In the genomic region with DNA sequence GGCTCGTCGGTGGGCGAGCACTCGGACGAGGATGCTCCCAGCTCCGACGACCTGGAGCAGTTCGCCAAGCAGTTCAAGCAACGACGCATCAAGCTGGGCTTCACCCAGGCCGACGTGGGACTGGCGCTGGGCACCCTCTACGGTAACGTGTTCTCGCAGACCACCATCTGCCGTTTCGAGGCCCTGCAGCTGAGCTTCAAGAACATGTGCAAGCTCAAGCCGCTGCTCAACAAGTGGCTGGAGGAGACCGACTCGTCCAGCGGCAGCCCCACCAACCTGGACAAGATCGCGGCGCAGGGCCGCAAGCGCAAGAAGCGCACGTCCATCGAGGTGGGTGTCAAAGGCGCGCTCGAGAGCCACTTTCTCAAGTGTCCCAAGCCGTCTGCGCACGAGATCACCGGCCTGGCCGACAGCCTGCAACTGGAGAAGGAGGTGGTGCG, we compare ENCODE assay signal across 8 mouse cellular contexts. TPM values are rescaled to one million over a fixed set of nuclear protein-coding genes. Genes with fewer than 3 reads are reported as not detected.
DNase-seq lines count a peak whose midpoint lies in the region; ATAC-seq lines count a peak whose summit lies in the region.

No protein-coding gene starts in this region.

- 1% methylated on average over 32 of the region's 39 CpGs for WGBS in neural tube, embryonic 15.5 days

- no peaks in the 10 kb centered on the region for H3K36me3 ChIP-seq in neural tube, embryonic 15.5 days

- no peak overlapping the region for H3K27ac ChIP-seq in neural tube, embryonic 15.5 days (replicated peaks)

- H3K4me1 ChIP-seq in neural tube, embryonic 15.5 days = peaks cover 35% of the 10 kb centered on the region

- H3K4me2 ChIP-seq in neural tube, embryonic 15.5 days = peak overlapping the region; percentile 94

- peak; percentile 19 for DNase-seq in adrenal gland, postnatal 14 days
- no peak for DNase-seq in adrenal gland, postnatal 25 days
- DNase-seq in thymus, postnatal 0 days (ENCODE audit: low spot score) = peak; percentile 10
- no peak for DNase-seq in thymus, postnatal 10 days (ENCODE audit: low spot score in 2 of 2)
- DNase-seq in kidney, postnatal 14 days = peak; percentile 12
- DNase-seq in adrenal gland, postnatal 4 days (ENCODE audit: low spot score in 2 of 2) = no peak
- DNase-seq in lung, postnatal 10 days = no peak

- H3K4me3 ChIP-seq in neural tube, embryonic 15.5 days (replicated peaks) = peak overlapping the region; percentile 60

- H3K9ac ChIP-seq in neural tube, embryonic 15.5 days (replicated peaks) = peak overlapping the region; percentile 14; the same call in 1 of the 2 replicates

- H3K27me3 ChIP-seq in neural tube, embryonic 15.5 days (replicated peaks) = peaks cover 86% of the 10 kb centered on the region

- ATAC-seq in neural tube, embryonic 15.5 days (ENCODE audit: low FRiP score) = no peak

- H3K9me3 ChIP-seq in neural tube, embryonic 15.5 days (replicated peaks) = no peaks in the 10 kb centered on the region

RNA-seq across cellular contexts. Expression of a gene that starts 1.8 kb away (rescaled TPM):
- 0.11 and 0.19 TPM in 2 replicates for total RNA-seq in adrenal gland, postnatal 14 days (2021)
- not detected in 2 replicates for total RNA-seq in adrenal gland, postnatal 25 days (2021)
- polyA plus RNA-seq in thymus, postnatal 0 days (2015; fragmentation: Nextera tagmentation; extraction: Ambion mirVana) = 0.12 and 0.18 TPM in 2 replicates
- polyA plus RNA-seq in neural tube, embryonic 15.5 days (2015; fragmentation: Nextera tagmentation; extraction: Ambion mirVana) = 4.7 and 6.8 TPM in 2 replicates
- under 1 TPM; 0.23 to 0.34 TPM for total RNA-seq in adrenal gland, postnatal 4 days (2021)

RNA-seq across cellular contexts. Expression of a gene that starts 35.0 kb away (rescaled TPM):
- total RNA-seq in adrenal gland, postnatal 14 days (2021) = 34.1 and 37.3 TPM in 2 replicates
- 38.1 and 43.0 TPM in 2 replicates for total RNA-seq in adrenal gland, postnatal 25 days (2021)
- 76.4 and 76.7 TPM in 2 replicates for polyA plus RNA-seq in thymus, postnatal 0 days (2015; fragmentation: Nextera tagmentation; extraction: Ambion mirVana)
- polyA plus RNA-seq in neural tube, embryonic 15.5 days (2015; fragmentation: Nextera tagmentation; extraction: Ambion mirVana) = 41.4 and 47.8 TPM in 2 replicates
- 10 to 100 TPM; 34.3 to 35.9 TPM for total RNA-seq in adrenal gland, postnatal 4 days (2021)

RNA-seq across cellular contexts. Expression of a gene that starts 42.1 kb away (rescaled TPM):
- 7.3 and 8.5 TPM in 2 replicates for total RNA-seq in adrenal gland, postnatal 14 days (2021)
- 6.7 and 8.7 TPM in 2 replicates for total RNA-seq in adrenal gland, postnatal 25 days (2021)
- 9.4 and 10.2 TPM in 2 replicates for polyA plus RNA-seq in thymus, postnatal 0 days (2015; fragmentation: Nextera tagmentation; extraction: Ambion mirVana)
- 1.8 and 3.3 TPM in 2 replicates for polyA plus RNA-seq in neural tube, embryonic 15.5 days (2015; fragmentation: Nextera tagmentation; extraction: Ambion mirVana)
- 10 to 100 TPM; 15.6 to 17.3 TPM for total RNA-seq in adrenal gland, postnatal 4 days (2021)

RNA-seq across cellular contexts. Expression of a gene that starts 47.8 kb away (rescaled TPM):
- not detected in 2 replicates for total RNA-seq in adrenal gland, postnatal 14 days (2021)
- total RNA-seq in adrenal gland, postnatal 25 days (2021) = not detected in 2 replicates
- polyA plus RNA-seq in thymus, postnatal 0 days (2015; fragmentation: Nextera tagmentation; extraction: Ambion mirVana) = not detected in 2 replicates
- polyA plus RNA-seq in neural tube, embryonic 15.5 days (2015; fragmentation: Nextera tagmentation; extraction: Ambion mirVana) = 0.28 and 0.42 TPM in 2 replicates
- not detected for total RNA-seq in adrenal gland, postnatal 4 days (2021)

RNA-seq across cellular contexts. Expression of a gene that starts 56.1 kb away (rescaled TPM):
- 41.5 and 42.8 TPM in 2 replicates for total RNA-seq in adrenal gland, postnatal 14 days (2021)
- total RNA-seq in adrenal gland, postnatal 25 days (2021) = 40.2 and 46.8 TPM in 2 replicates
- 136 and 155 TPM in 2 replicates for polyA plus RNA-seq in thymus, postnatal 0 days (2015; fragmentation: Nextera tagmentation; extraction: Ambion mirVana)
- polyA plus RNA-seq in neural tube, embryonic 15.5 days (2015; fragmentation: Nextera tagmentation; extraction: Ambion mirVana) = 88.4 and 105 TPM in 2 replicates
- 10 to 100 TPM; 58.4 to 62.7 TPM for total RNA-seq in adrenal gland, postnatal 4 days (2021)

Comparison
In these comparisons a context has a peak if more than half of its experiments do, and no peak if none do; other contexts are left out.
1. DNase-seq: peak in adrenal gland, postnatal 14 days (single experiment), thymus, postnatal 0 days (single experiment) and kidney, postnatal 14 days (single experiment); none in adrenal gland, postnatal 25 days (single experiment), thymus, postnatal 10 days (0 of 2), adrenal gland, postnatal 4 days (0 of 2) and lung, postnatal 10 days (single experiment).